Mouse (Mus musculus): ENCODE measurements around the gene Gc. TPM values are rescaled to one million over a fixed set of nuclear protein-coding genes. Genes with fewer than 3 reads are reported as not detected.

The Gc gene
- 0.97 TPM in 1 of 2 replicates, not detected in the other for polyA plus RNA-seq (2015; fragmentation: Nextera tagmentation; extraction: Ambion mirVana)

- WGBS: 80% methylated on average over 5 of the region's 5 CpGs
- no peaks in the 10 kb centered on the region for H3K9me3 ChIP-seq (replicated peaks)
- no peaks in the 10 kb centered on the region for H3K36me3 ChIP-seq
- no peak within 1 kb of the TSS for H3K27ac ChIP-seq (replicated peaks)
- H3K4me2 ChIP-seq: no peak within 1 kb of the TSS
- no peaks in the 10 kb centered on the region for H3K27me3 ChIP-seq (replicated peaks)
- H3K4me3 ChIP-seq (replicated peaks): no peak within 1 kb of the TSS
- no peak for ATAC-seq (ENCODE audit: low FRiP score)
- no peaks in the 10 kb centered on the region for H3K4me1 ChIP-seq
- H3K9ac ChIP-seq (replicated peaks): no peak within 1 kb of the TSS
Observed at GRCm38 (mm10) chr5:89457554-89458062, at the start of gene Gc. Gc (minus strand) TSS chr5:89457898.

- Histone ChIP-seq H3K36me3 (no peaks in the 10 kb centered on the region), H3K27me3 (replicated peaks) (no peaks in the 10 kb centered on the region), H3K9me3 (replicated peaks) (no peaks in the 10 kb centered on the region), H3K4me2 (no peak overlapping the region), H3K4me3 (replicated peaks) (no peak overlapping the region), H3K27ac (replicated peaks) (no peak overlapping the region), H3K4me1 (no peaks in the 10 kb centered on the region), H3K9ac (replicated peaks) (no peak overlapping the region)
- 65% methylated on average over 6 of the region's 6 CpGs for WGBS
- ATAC-seq (ENCODE audit: low FRiP score): no peak
Observed at GRCm38 (mm10) chr5:89500182-89500581, 42.5 kb upstream of the Gc start.

GRCm38 (mm10) chr5:89492560-89492959, 34.9 kb upstream of the Gc start:
- Histone ChIP-seq H3K4me1 (no peaks in the 10 kb centered on the region), H3K4me3 (replicated peaks) (no peak overlapping the region), H3K9me3 (replicated peaks) (no peaks in the 10 kb centered on the region), H3K4me2 (no peak overlapping the region), H3K9ac (replicated peaks) (no peak overlapping the region), H3K27me3 (replicated peaks) (no peaks in the 10 kb centered on the region), H3K36me3 (no peaks in the 10 kb centered on the region), H3K27ac (replicated peaks) (no peak overlapping the region)
- ATAC-seq (ENCODE audit: low FRiP score): no peak
- 92% methylated on average over 1 of the region's 1 CpGs for whole genome bisulfite sequencing

- H3K9me3 ChIP-seq (replicated peaks): no peaks in the 10 kb centered on the region
- no peak overlapping the region for H3K9ac ChIP-seq (replicated peaks)
- no peaks in the 10 kb centered on the region for H3K4me1 ChIP-seq
- no peaks in the 10 kb centered on the region for H3K36me3 ChIP-seq
- no peak for ATAC-seq (ENCODE audit: low FRiP score)
- no peak overlapping the region for H3K4me3 ChIP-seq (replicated peaks)
- no peak overlapping the region for H3K4me2 ChIP-seq
- no peak overlapping the region for H3K27ac ChIP-seq (replicated peaks)
- H3K27me3 ChIP-seq (replicated peaks): no peaks in the 10 kb centered on the region
- WGBS: 85% methylated on average over 4 of the region's 4 CpGs
Observed at GRCm38 (mm10) chr5:89470483-89470882, 12.8 kb upstream of the Gc start.

- no peaks in the 10 kb centered on the region for H3K9me3 ChIP-seq (replicated peaks)
- H3K27ac ChIP-seq (replicated peaks): no peak overlapping the region
- no peak overlapping the region for H3K4me3 ChIP-seq (replicated peaks)
- H3K4me2 ChIP-seq: no peak overlapping the region
- 89% methylated on average over 2 of the region's 2 CpGs for WGBS
- no peaks in the 10 kb centered on the region for H3K4me1 ChIP-seq
- H3K36me3 ChIP-seq: no peaks in the 10 kb centered on the region
- no peaks in the 10 kb centered on the region for H3K27me3 ChIP-seq (replicated peaks)
- H3K9ac ChIP-seq (replicated peaks): no peak overlapping the region
- no peak for ATAC-seq (ENCODE audit: low FRiP score)
Observed at GRCm38 (mm10) chr5:89467886-89468285, 10.2 kb upstream of the Gc start.

- 95% methylated on average over 1 of the region's 1 CpGs for WGBS
- H3K4me3 ChIP-seq (replicated peaks): no peak overlapping the region
Observed at GRCm38 (mm10) chr5:89467045-89467444, 9.3 kb upstream of the Gc start.

GRCm38 (mm10) chr5:89466275-89466674, 8.6 kb upstream of the Gc start:
- H3K4me3 ChIP-seq (replicated peaks): no peak overlapping the region
- no peak overlapping the region for H3K27ac ChIP-seq (replicated peaks)
- H3K4me1 ChIP-seq: no peaks in the 10 kb centered on the region
- H3K36me3 ChIP-seq: no peaks in the 10 kb centered on the region
- H3K9ac ChIP-seq (replicated peaks): no peak overlapping the region
- H3K4me2 ChIP-seq: no peak overlapping the region
- H3K9me3 ChIP-seq (replicated peaks): no peaks in the 10 kb centered on the region
- ATAC-seq (ENCODE audit: low FRiP score): no peak
- H3K27me3 ChIP-seq (replicated peaks): no peaks in the 10 kb centered on the region

More at GRCm38 (mm10) chr5:89467045-89467444, 9.3 kb upstream of the Gc start:
- ATAC-seq (ENCODE audit: low FRiP score): no peak
- H3K36me3 ChIP-seq: no peaks in the 10 kb centered on the region
- H3K9me3 ChIP-seq (replicated peaks): no peaks in the 10 kb centered on the region
- H3K27ac ChIP-seq (replicated peaks): no peak overlapping the region
- H3K4me1 ChIP-seq: no peaks in the 10 kb centered on the region
- no peak overlapping the region for H3K9ac ChIP-seq (replicated peaks)
- no peak overlapping the region for H3K4me2 ChIP-seq
- H3K27me3 ChIP-seq (replicated peaks): no peaks in the 10 kb centered on the region

- no peak overlapping the region for H3K4me3 ChIP-seq (replicated peaks)
- no peak for ATAC-seq (ENCODE audit: low FRiP score)
- H3K4me1 ChIP-seq: no peaks in the 10 kb centered on the region
- H3K27ac ChIP-seq (replicated peaks): no peak overlapping the region
- no peak overlapping the region for H3K4me2 ChIP-seq
- 81% methylated on average over 4 of the region's 4 CpGs for WGBS
- H3K9ac ChIP-seq (replicated peaks): no peak overlapping the region
- H3K9me3 ChIP-seq (replicated peaks): no peaks in the 10 kb centered on the region
- no peaks in the 10 kb centered on the region for H3K36me3 ChIP-seq
- H3K27me3 ChIP-seq (replicated peaks): no peaks in the 10 kb centered on the region
Observed at GRCm38 (mm10) chr5:89461817-89462216, 4.1 kb upstream of the Gc start.

GRCm38 (mm10) chr5:89459591-89459990, 1.9 kb upstream of the Gc start:
- no peak overlapping the region for H3K4me2 ChIP-seq
- no peaks in the 10 kb centered on the region for H3K9me3 ChIP-seq (replicated peaks)
- no peaks in the 10 kb centered on the region for H3K36me3 ChIP-seq
- H3K27ac ChIP-seq (replicated peaks): no peak overlapping the region
- no peaks in the 10 kb centered on the region for H3K4me1 ChIP-seq
- H3K27me3 ChIP-seq (replicated peaks): no peaks in the 10 kb centered on the region
- ATAC-seq (ENCODE audit: low FRiP score): no peak
- no peak overlapping the region for H3K4me3 ChIP-seq (replicated peaks)
- H3K9ac ChIP-seq (replicated peaks): no peak overlapping the region

GRCm38 (mm10) chr5:89458987-89459386, 1.3 kb upstream of the Gc start:
- Histone ChIP-seq H3K9ac (replicated peaks) (no peak overlapping the region), H3K36me3 (no peaks in the 10 kb centered on the region), H3K9me3 (replicated peaks) (no peaks in the 10 kb centered on the region), H3K4me2 (no peak overlapping the region), H3K4me3 (replicated peaks) (no peak overlapping the region), H3K27ac (replicated peaks) (no peak overlapping the region), H3K4me1 (no peaks in the 10 kb centered on the region), H3K27me3 (replicated peaks) (no peaks in the 10 kb centered on the region)
- WGBS: 85% methylated on average over 2 of the region's 2 CpGs
- ATAC-seq (ENCODE audit: low FRiP score): no peak

- H3K4me1 ChIP-seq: no peaks in the 10 kb centered on the region
Observed at GRCm38 (mm10) chr5:89455526-89455925, 2.2 kb downstream of the Gc start.

GRCm38 (mm10) chr5:89450798-89451197, 6.9 kb downstream of the Gc start:
- no peaks in the 10 kb centered on the region for H3K9me3 ChIP-seq (replicated peaks)
- H3K4me3 ChIP-seq (replicated peaks): no peak overlapping the region
- H3K27ac ChIP-seq (replicated peaks): no peak overlapping the region
- H3K27me3 ChIP-seq (replicated peaks): no peaks in the 10 kb centered on the region
- H3K9ac ChIP-seq (replicated peaks): no peak overlapping the region
- H3K4me1 ChIP-seq: no peaks in the 10 kb centered on the region
- no peaks in the 10 kb centered on the region for H3K36me3 ChIP-seq
- no peak for ATAC-seq (ENCODE audit: low FRiP score)
- no peak overlapping the region for H3K4me2 ChIP-seq

More at GRCm38 (mm10) chr5:89455526-89455925, 2.2 kb downstream of the Gc start:
- WGBS: 43% methylated on average over 8 of the region's 8 CpGs
- H3K27me3 ChIP-seq (replicated peaks): no peaks in the 10 kb centered on the region
- H3K27ac ChIP-seq (replicated peaks): no peak overlapping the region
- H3K9me3 ChIP-seq (replicated peaks): no peaks in the 10 kb centered on the region
- no peak for ATAC-seq (ENCODE audit: low FRiP score)
- H3K4me2 ChIP-seq: no peak overlapping the region
- H3K9ac ChIP-seq (replicated peaks): no peak overlapping the region
- H3K36me3 ChIP-seq: no peaks in the 10 kb centered on the region
- H3K4me3 ChIP-seq (replicated peaks): no peak overlapping the region

GRCm38 (mm10) chr5:89449325-89449724, 8.4 kb downstream of the Gc start:
- no peak overlapping the region for H3K9ac ChIP-seq (replicated peaks)
- ATAC-seq (ENCODE audit: low FRiP score): no peak
- 89% methylated on average over 9 of the region's 9 CpGs for WGBS
- no peaks in the 10 kb centered on the region for H3K9me3 ChIP-seq (replicated peaks)
- no peak overlapping the region for H3K4me3 ChIP-seq (replicated peaks)
- H3K27me3 ChIP-seq (replicated peaks): no peaks in the 10 kb centered on the region
- H3K4me1 ChIP-seq: no peaks in the 10 kb centered on the region
- no peak overlapping the region for H3K4me2 ChIP-seq
- no peak overlapping the region for H3K27ac ChIP-seq (replicated peaks)
- no peaks in the 10 kb centered on the region for H3K36me3 ChIP-seq

Measured in neural tube, embryonic 15.5 days (tissue).